Mouse (Mus musculus) forebrain, embryonic 10.5 days (tissue): ENCODE measurements around the gene Clec9a. TPM values are rescaled to one million over a fixed set of nuclear protein-coding genes. Genes with fewer than 3 reads are reported as not detected.

Source experiments
- DNase-seq: peaks from one replicate; pipeline ENCODE4 v3.0.0-alpha.2; 2017; ENCODE audit warnings: low spot score; ENCODE audit errors: extremely low spot score
- H3K27ac ChIP-seq: fragments of 300-500 bp; sonication (generic); 2 replicates; pipeline ENCODE4 v1.5.1; 2016; ENCODE audit warnings: mild to moderate bottlenecking
- H3K27me3 ChIP-seq: fragments of 300-500 bp; sonication (generic); 2 replicates; pipeline ENCODE4 v1.6.1; 2016; ENCODE audit warnings: mild to moderate bottlenecking; ENCODE audit not compliant: poor library complexity, severe bottlenecking
- H3K36me3 ChIP-seq: fragments of 300-500 bp; sonication (generic); replicated peaks from 2 replicates; pipeline ENCODE4 v1.6.1; 2016; ENCODE audit warnings: mild to moderate bottlenecking, moderate library complexity
- H3K4me1 ChIP-seq: fragments of 300-500 bp; sonication (generic); 2 replicates; pipeline ENCODE4 v1.6.1; 2016
- H3K4me3 ChIP-seq: fragments of 300-500 bp; sonication (generic); 2 replicates; pipeline ENCODE4 v1.5.1; 2016; ENCODE audit warnings: mild to moderate bottlenecking, moderate library complexity
- H3K9me3 ChIP-seq: fragments of 300-500 bp; sonication (generic); 2 replicates; pipeline ENCODE4 v1.6.1; 2016; ENCODE audit warnings: mild to moderate bottlenecking, moderate library complexity
- WGBS: fragments of 180-500 bp; shearing (Covaris S2); methylation state at CpG from one replicate; pipeline ENCODE4 v1.1.7; 2016; 5-methylcytosine and 5-hydroxymethylcytosine counted together
- polyA plus RNA-seq: library from polyadenylated mRNA; unstranded; fragments of >200 nt; fragmentation: Nextera tagmentation; extraction: Ambion mirVana; gene quantifications from 2 replicates; pipeline ENCODE4 v1.2.1, GENCODE M21; 2016

Gene Clec9a
- polyA plus RNA-seq, 1 experiment from 2014 or later, result 0.36 TPM

DNA sequence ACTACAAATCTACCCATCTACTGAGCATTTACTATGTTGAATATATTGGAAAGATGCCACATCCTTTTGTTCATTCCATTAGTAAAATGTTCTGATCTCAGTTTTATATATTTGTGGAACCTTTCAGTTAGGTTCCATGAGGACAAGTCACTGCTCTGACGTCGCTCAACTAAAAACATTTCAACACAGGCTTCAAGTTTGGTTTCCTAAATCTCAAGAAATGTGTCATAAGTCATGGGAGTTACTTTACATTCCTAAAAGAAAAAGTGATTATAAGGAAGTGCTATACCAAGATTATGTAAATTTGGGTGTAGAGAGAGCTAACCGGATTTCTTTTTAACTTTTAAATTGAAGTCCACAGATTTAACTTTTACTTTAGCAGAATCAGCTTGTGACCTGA, 27.4 kb downstream of the Clec9a start:
- no peak for DNase-seq
- H3K4me3 ChIP-seq, result no peak overlapping the region
- H3K4me1 ChIP-seq, result no peaks in the 10 kb centered on the region; the same call in 1 of the 2 replicates
- H3K27ac ChIP-seq, result no peak overlapping the region
- WGBS, result 92% methylated on average over 3 of the region's 3 CpGs
- H3K36me3 ChIP-seq, result no peaks in the 10 kb centered on the region
- H3K27me3 ChIP-seq, result no peaks in the 10 kb centered on the region
- no peaks in the 10 kb centered on the region for H3K9me3 ChIP-seq

DNA sequence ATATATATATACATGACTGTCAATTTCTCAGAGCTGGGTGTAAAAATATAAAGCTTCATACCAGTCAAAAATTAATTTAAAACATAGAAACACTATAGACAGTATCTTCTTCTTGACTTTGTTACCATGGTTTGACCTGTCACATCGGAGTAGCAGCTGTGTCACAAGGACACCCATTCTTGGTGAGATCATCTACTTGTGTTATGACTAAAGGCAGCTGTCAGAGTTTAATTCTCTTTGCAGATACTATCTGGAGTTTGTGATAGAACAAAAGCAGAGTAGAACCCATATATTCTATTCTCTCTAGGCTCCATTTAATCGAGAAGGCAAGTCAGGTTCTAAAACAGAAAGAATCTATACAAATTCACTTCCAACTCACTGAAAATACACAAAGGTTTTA, 29.4 kb downstream of the Clec9a start:
- Histone ChIP-seq H3K27me3 (no peaks in the 10 kb centered on the region), H3K4me1 (no peaks in the 10 kb centered on the region; the same call in 1 of the 2 replicates), H3K9me3 (no peaks in the 10 kb centered on the region), H3K36me3 (no peaks in the 10 kb centered on the region), H3K27ac (no peak overlapping the region), H3K4me3 (no peak overlapping the region)
- DNase-seq, result no peak
- WGBS, result 88% methylated on average over 2 of the region's 2 CpGs

DNA sequence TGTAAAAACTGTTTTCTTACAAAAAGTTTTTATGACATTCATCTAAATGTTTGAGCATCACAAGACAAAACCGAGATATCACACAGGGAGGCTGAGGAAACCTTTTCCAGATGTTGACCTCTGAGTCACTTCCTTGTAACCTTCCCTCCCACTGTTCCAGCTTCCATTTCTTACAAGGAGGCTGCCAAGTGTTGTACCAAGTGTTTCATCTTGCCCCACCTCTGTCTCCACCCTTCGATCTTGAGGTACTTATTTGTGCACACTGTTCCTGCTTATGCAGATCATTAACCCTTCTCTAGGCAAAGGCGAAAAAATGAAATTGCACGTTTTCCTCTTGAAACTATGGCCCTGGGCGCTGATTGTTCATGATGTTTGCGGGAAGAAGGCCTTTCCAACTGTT, 41.1 kb downstream of the Clec9a start:
- Histone ChIP-seq H3K4me3 (no peak overlapping the region), H3K4me1 (no peaks in the 10 kb centered on the region), H3K27ac (no peak overlapping the region), H3K36me3 (no peaks in the 10 kb centered on the region), H3K27me3 (no peaks in the 10 kb centered on the region), H3K9me3 (no peaks in the 10 kb centered on the region)
- 82% methylated on average over 6 of the region's 6 CpGs for whole genome bisulfite sequencing
- DNase-seq, result no peak

DNA sequence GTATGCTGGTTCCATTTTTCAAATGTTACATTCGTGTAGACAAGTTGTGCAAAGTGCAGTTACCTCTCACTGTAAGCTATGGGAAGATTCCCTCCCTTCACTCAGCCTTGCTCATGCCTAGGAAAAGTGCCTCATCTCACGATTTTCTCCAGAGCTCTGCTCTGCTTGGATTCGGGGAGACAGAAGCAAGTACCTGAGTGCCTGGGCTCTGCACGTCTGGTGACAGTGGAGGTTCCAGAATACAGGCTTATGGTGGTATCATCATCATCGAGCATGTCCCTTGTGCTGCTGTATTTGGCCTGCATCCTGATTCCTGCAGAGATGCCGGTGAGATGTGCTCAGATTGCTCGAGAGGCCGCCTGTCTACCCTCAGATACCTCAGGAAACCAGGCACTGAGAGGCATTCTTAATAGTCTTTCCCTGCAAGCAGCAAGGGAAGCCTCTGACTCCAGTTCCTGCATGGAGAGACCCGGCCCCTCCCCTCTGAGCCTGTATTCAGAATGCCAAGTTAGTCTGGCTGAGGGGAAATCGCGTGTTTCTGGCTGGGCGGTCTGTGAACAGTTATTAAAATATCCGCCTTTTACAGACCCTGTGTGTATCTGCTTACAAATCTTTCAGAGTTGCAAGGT, 42.9 kb downstream of the Clec9a start, which contains the start of gene Clec1a:
Clec1a (minus strand) TSS at position 590 of the 629 bp plus-strand sequence.
- WGBS, result 72% methylated on average over 13 of the region's 13 CpGs
- no peaks in the 10 kb centered on the region for H3K9me3 ChIP-seq
- no peaks in the 10 kb centered on the region for H3K36me3 ChIP-seq
- no peak for DNase-seq
- no peak within 1 kb of the TSS for H3K27ac ChIP-seq
- H3K4me1 ChIP-seq, result no peaks in the 10 kb centered on the region
- H3K4me3 ChIP-seq, result no peak within 1 kb of the TSS
- no peaks in the 10 kb centered on the region for H3K27me3 ChIP-seq

DNA sequence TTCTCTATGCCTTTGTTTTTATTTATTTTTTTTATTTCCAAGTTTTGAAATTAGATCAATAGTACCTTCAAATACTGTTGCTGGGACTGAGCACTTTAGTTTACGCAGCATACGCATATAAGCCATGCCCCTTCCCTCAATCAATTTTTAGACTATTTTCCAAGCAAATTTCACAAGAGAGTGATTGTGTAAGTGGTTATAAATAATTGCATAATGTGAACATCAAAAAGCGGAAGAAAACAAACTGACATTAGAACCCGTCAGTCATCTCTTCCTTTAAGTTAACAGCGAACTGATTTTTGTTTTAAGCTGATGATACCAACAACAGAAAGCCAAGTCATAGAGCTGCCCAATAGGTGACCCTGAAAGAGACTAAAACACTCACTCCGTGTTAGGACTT, 62.7 kb downstream of the Clec9a start:
- no peaks in the 10 kb centered on the region for H3K4me1 ChIP-seq
- 89% methylated on average over 6 of the region's 6 CpGs for WGBS
- no peaks in the 10 kb centered on the region for H3K27me3 ChIP-seq
- H3K9me3 ChIP-seq, result no peaks in the 10 kb centered on the region
- H3K36me3 ChIP-seq, result no peaks in the 10 kb centered on the region
- no peak for DNase-seq
- no peak overlapping the region for H3K27ac ChIP-seq
- no peak overlapping the region for H3K4me3 ChIP-seq

DNA sequence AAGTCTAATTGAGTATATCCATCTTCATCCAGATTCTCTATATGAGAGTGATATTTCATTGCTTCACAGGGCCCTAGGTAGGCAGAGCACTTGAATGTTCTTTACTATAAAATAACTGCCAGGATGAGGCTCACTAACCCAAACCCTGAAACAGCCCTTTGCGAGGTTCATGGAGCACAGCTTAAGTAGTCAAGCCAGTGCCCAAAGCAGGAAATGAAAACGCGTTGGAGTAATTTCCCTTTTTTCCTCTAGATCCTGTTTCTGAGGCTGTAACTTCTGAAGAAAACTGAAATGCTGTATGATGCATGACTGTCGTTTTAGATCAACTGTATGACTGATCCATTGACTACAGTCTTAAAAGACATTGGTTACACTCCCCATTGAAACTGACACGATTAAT, 64.0 kb downstream of the Clec9a start:
- no peaks in the 10 kb centered on the region for H3K9me3 ChIP-seq
- H3K27ac ChIP-seq, result no peak overlapping the region
- H3K4me1 ChIP-seq, result no peaks in the 10 kb centered on the region
- no peak for DNase-seq
- H3K4me3 ChIP-seq, result no peak overlapping the region
- H3K36me3 ChIP-seq, result no peaks in the 10 kb centered on the region
- 87% methylated on average over 5 of the region's 5 CpGs for WGBS
- no peaks in the 10 kb centered on the region for H3K27me3 ChIP-seq

Other genes with a start within 250 kb of the Clec9a start
- not detected in 2 replicates for gene Clec2d, start 228.2 kb upstream of the Clec9a start, polyA plus RNA-seq
- 0.09 and 0.11 TPM in 2 replicates for gene Cd69, start 133.4 kb upstream of the Clec9a start, polyA plus RNA-seq
- not detected in 2 replicates for gene 4922502D21Rik, start 77.1 kb upstream of the Clec9a start, polyA plus RNA-seq
- 0.38 and 0.39 TPM in 2 replicates for gene Clec12a, start 66.2 kb upstream of the Clec9a start, polyA plus RNA-seq
- gene Clec12b, start 23.0 kb upstream of the Clec9a start, polyA plus RNA-seq, result not detected in 2 replicates
- 16.4 and 19.8 TPM in 2 replicates for gene Clec1b, start 11.6 kb upstream of the Clec9a start, polyA plus RNA-seq
- 0.36 and 0.66 TPM in 2 replicates for gene Clec1a, start 43.1 kb downstream of the Clec9a start, polyA plus RNA-seq
- gene Olr1, start 98.3 kb downstream of the Clec9a start, polyA plus RNA-seq, result 0.06 TPM in 1 of 2 replicates, not detected in the other
- gene Tmem52b, start 103.7 kb downstream of the Clec9a start, polyA plus RNA-seq, result not detected in 2 replicates
- 40.4 and 43.5 TPM in 2 replicates for gene Gabarapl1, start 124.3 kb downstream of the Clec9a start, polyA plus RNA-seq
- gene Klre1, start 169.0 kb downstream of the Clec9a start, polyA plus RNA-seq, result not detected in 2 replicates
- gene Klrd1, start 182.9 kb downstream of the Clec9a start, polyA plus RNA-seq, result not detected in 2 replicates
- 0.07 and 0.17 TPM in 2 replicates for gene Klrk1, start 215.0 kb downstream of the Clec9a start, polyA plus RNA-seq
- not detected in 2 replicates for gene Klrc3, start 234.5 kb downstream of the Clec9a start, polyA plus RNA-seq